Mouse (Mus musculus) inflammation-experienced regulatory T-cells, adult 6 months (primary cell): ENCODE measurements at regions not wholly inside any gene's neighbourhood (a gene's known extent, or its start where the extent isn't known, plus 50 kb on each side); places are given as distances from the start of the nearest gene placed in this dataset.

Experiments
- ATAC-seq: one replicate; pipeline ENCODE4 v1.8.0; 2017

DNA sequence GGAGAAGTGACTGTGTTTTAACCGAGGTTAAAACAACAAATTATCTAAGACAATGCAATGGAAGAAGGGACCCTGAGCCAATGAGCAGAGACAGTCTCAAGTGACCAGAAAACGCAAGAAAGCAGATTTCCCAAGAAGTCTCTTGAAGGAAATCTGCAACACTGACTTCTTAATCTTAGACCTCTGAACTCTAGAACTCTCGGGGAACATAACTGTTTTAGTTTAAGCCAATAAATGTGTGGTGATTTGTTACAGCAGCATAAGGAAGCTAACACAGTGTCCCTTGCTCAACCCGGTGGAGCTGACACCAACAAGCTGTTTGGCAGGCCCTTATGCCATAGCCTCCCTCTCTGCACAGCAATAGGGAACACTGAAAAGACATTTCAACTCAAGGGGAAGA lies 69.0 kb upstream of the Actbl2 start:
- ATAC-seq: no peak

DNA sequence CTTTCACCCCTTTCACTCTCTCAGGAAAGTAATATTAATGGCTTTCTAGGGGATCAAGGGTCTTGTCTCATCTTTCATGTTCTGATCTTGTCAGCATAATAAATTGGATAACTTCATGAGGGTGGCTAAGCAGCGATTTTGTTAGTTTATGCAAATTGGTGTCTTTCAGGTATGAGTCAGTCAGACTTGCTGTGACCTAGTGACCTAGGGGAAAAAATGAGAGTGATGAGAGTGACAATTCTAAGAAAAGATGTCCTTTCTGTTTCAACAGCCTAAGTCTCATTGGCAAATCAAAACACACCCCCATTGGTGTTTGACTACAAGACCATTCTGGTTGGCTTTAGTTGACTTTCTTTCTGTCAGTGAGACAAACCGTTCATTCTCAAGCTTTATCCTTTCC lies 68.0 kb upstream of the Actbl2 start:
- no peak for ATAC-seq

DNA sequence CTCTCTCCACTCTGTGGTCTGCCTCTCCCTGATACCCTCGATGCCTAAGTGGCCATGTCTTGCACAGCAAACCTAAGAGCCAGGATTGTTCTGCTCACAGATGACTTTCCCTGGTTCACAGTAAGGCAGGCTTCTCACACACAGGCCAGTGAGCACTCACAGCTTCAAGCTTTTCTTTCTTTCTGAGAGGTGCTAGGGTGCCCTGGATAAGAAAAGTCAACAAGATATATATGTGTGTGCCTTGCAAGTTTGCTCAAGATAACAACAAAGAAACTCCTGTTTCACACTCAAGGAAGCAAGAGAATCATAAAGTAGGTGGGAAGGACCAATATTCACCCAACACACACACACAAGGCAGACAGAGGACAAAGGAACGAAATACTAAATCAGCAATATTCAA lies 60.9 kb upstream of the Actbl2 start:
- no peak for ATAC-seq

DNA sequence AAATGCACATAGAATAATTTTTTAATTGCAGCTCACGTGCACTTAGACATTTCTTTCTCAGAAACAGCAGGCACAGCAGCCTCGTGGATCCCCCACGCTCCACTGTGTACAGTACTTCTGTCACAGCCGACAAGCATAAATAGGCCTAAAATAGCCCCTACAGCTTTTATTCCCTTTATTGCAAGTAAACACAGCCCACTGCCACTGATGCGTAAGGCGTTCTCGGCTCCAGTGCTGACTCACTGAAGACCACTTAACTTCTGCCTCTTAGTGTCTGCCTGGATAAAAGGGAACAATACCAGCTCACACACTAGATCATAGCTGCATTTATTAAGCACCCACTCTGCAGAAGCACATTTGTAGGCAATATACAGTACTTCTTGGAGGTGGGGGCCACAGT lies 60.5 kb upstream of the Actbl2 start:
- ATAC-seq: no peak

DNA sequence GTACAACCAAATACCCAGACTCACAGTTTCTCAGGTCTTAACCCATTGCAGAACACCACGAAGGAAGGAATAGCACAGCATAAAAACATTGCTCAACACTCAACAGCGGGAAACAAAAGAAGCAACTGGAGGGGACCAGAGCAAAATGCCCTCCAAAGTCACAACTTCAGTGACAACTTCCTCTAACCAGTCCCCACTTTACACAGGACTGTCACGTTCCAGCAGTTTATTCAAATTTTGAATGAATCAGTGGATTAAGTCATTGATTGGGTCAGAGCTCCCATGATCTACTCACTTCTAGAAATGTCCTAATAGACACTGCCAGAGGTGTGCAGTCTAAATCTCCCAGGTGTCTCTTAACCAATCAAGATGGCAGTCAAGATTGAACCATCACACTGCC lies 53.3 kb upstream of the Actbl2 start:
- no peak for ATAC-seq

DNA sequence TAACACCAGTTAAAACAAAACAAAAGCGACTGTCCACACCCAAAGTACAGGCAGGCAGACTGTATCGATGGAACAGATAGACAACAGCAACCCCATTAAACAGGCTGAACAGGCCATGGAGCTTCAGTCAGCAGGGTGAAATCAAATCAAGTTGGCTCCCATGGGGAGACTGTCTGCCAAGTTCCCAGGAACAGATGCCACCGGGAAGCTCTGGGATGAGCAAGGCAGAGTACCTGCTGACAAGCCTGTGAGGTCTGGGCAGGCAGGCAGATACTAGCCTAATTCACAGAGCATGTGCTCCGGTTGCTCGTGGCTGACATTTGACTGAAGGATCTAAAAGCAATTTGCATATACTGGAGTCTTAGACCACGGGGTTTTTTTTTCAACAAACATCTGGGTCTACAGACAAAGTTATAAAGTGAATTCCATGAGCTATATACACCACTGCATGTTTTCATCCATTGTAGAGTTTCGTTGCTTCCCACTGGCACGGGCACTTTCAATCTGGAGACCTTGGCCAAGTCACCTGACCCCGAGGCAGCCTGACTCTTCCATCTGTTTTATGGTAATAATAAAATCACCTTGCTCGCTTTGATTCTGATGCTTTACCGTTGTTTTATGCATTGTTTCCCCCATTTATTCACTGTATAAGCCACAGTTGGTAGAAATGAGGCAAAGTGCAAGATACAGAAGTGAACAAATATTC lies 50.1 kb upstream of the Actbl2 start:
- no peak for ATAC-seq
